Mouse (Mus musculus) effector memory CD4-positive, alpha-beta T cell, adult 7 months (primary cell): ENCODE data around the gene Aff2. TPM values are rescaled to one million over a fixed set of nuclear protein-coding genes. Genes with fewer than 3 reads are reported as not detected.

Experiments
- polyA plus RNA-seq: library from polyadenylated mRNA; unstranded; fragments of 100-300 nt; shearing (Covaris generic); gene quantifications from one replicate; pipeline ENCODE4 v1.2.1, GENCODE M21; 2017

Gene Aff2
- polyA plus RNA-seq: not detected

GRCm38 (mm10) chrX:69360238-69361054 is at the start of gene Aff2:
Aff2 (plus strand) TSS chrX:69360294.

